Mouse (Mus musculus) bone marrow macrophage, adult 2 months (primary cell): Measurements from ENCODE around the gene Socs3.

Experiments used
- CTCF ChIP-seq: IDR thresholded peaks from 2 replicates; pipeline ENCODE4 v1.5.1; 2012; ENCODE audit warnings: low read depth, mild to moderate bottlenecking, low read length, moderate library complexity
- POLR2A ChIP-seq: IDR thresholded peaks from 2 replicates; pipeline ENCODE4 v1.6.1; 2012; ENCODE audit warnings: mild to moderate bottlenecking, low read depth, low read length, borderline replicate concordance

DNA sequence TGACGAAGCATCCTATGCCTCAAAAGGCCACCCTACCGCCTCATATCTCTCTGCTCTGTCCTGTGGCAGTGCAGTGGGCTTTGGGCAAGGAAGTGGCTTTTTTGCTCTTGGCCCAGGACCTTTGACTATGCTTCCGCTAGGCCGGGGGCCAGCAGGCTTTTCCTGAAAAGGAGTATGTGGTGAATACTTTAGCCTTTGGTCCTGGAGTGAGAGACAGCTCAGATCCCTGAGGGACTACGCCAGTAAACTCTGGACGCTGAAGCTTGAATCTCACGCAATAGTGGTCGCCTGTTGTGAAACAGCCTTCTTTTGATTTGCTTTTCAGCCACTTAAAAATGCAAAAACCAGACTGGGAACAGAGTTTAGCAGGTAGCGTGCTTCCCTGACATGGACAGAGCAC lies 34.2 kb downstream of the Socs3 start:
- TF ChIP-seq CTCF: no peak
- TF ChIP-seq POLR2A: no peak
